Mouse (Mus musculus) gonadal fat pad, adult 2 months (tissue): ENCODE measurements around the gene Tubgcp3. TPM values are rescaled to one million over a fixed set of nuclear protein-coding genes. Genes with fewer than 3 reads are reported as not detected.
"Not testable (repeated sequence)": the region's sequence is repeated elsewhere in the genome, so short reads cannot be mapped to it uniquely, and the experiment has no call there.

ENCODE experiments used
- DNase-seq: peaks from one replicate; pipeline ENCODE4 v3.0.0-alpha.2; 2012; ENCODE audit warnings: low read depth
- polyA plus RNA-seq: library from polyadenylated mRNA; depleted of rRNA; stranded (reverse); fragments of >200 nt; gene quantifications from 2 replicates; pipeline ENCODE4 v1.2.3, GENCODE M21; 2012; rRNA removed

Gene Tubgcp3
- polyA plus RNA-seq, result 36.2 and 39.4 TPM in 2 replicates

DNA sequence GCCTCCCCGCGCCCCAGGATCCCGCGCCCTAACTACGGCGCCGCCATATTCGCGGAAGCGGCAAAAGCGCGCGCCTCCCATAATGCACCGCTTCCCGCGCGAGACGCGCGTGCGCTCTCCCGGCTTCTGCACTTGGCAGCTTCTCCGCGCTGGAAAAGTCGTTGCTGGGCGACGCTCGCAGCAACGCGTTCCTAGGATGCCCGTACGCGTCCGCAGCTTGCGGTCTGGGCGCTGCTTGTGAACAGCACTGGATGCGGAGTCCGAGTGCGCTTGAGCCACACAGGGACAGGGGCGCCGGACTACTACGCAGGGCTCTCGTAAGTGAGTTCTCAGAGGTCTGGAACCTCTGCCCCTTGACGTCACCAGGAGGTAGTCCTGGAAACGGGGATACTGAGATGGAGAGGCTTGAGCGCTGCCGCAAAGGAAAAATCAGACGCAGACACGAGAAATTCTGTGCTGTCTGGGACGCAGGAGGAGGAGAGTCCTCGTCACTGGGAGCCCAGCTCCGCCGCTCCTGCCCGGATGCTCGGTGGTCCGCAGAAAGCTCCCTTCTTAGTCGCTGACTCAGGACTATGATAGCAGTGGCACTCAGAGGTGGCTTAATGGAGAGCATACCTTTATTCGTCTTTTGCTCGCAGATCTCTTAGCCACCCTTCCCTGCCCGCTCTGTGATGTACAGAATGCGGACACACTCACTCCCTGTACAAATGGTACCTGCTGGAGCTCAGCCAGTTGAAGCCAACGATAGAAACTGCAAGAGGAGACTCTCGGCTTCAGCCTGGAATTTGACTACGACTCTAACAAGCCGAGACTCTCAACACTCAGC is at the start of gene Tubgcp3:
Gene Tubgcp3, minus strand, starts transcription at position 193 of the 826 bp plus-strand sequence.
- peak; percentile 13 for DNase-seq

DNA sequence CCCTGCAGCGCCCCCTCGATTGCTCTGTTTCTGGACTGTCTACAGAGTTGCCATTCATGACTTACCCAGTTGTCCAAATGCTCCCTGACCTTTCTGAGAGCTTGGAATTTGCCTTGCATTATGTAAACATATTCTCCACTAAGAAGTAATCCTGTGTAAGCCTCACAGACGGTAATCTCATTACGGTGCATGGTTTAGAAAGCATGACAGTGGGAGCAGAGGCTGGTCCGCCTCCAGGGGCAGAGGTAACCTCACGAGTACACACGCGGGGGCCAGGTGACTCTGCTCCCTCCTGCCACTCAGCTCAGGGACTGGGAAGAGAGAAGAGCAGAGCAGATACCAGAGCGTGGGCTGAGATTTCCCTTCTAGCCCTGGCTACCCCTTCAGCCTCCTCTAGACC is 47.0 kb upstream of the Tubgcp3 start:
- DNase-seq, result no peak

DNA sequence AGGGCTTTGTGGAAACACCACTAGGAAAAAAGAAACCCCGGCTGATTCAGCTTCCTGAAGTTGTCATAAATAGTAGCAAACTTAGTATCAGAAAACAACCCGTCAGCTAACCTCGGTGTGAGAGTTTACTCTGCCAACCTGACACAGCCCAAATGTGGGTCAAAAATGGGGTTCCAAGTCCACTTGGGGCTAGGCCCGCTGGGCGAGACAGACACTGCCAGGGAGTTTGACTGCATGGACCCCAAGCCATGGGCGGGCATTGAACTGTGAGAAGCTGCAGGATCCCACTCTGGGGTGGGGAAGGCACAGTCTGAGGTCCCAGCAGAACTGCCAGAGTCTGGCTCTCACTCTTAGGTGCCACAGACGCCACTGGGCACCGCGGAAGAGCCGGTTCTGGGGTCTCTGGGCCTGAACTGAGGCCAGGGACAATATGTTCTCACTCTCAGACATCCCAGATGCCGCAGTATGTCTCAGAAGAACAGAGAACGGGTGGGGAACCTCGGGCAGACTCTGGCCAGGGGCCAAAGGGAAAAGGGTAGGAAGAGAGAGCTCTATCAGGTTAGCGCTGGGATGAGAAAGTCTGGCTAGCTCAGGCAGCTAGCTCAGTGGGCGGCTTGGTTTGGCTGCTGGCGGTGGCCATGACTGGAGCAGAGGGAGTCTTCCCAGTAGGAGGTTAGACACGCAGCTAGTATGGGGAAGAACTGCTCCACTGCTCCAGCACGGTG is 44.0 kb upstream of the Tubgcp3 start:
- no peak for DNase-seq

DNA sequence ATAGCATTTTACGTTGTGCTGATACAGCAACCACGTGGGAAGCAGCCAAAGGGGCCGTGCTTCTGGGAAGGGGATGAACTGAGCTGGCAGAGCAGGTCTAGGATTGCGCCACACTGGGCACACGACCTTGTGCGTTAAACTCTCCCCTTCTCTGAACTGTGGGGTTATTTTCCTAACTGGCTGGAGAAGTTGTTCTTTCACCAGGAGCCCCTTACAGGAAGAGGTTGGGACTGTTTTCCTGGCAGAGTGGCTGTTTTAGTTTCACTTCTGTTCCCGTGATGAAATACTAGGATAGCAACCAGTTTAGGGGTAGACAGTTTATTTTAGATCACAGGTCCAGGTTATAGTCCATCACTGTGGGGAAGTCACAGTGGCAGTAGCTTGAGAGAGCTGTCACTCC is 39.6 kb upstream of the Tubgcp3 start:
- no peak for DNase-seq

DNA sequence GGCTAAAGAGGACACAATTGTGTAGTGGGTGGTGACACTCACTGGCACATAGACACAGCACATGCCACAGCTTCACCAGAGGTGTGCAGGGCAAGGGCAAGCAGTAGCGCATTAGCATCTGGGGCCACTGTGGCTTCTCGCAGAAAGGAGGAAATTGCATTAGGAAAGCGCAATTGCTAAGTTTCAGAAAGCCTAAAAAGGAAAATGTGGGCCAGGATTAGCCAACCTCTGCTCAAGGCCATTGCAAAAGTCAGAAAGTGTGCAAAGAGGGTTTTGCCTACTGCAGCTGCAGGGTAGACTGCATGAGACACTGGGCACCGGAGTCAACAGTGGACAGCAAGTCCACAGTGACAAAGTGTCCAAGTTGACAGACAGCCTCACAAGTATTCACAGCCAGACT is 31.5 kb upstream of the Tubgcp3 start:
- DNase-seq, result no peak

DNA sequence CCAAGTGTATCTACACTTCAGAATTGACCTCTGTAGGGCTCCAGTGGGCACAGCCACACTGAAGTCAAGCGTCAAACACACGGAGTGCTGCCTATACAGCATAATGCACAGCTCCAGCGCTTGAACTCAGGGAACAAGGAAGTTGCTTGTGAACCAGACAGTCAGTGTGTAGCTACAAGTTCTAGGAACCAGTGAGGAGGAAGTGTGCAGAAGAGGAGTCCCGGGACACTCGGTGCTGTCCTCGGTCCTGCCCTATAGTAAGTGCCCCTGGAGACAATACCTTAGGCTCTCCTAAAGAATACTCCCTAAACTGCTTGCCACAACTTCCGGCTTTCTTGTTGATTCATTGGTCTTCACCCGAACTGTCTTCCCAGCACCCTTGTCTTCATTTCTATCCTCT is 30.2 kb upstream of the Tubgcp3 start:
- DNase-seq, result no peak

DNA sequence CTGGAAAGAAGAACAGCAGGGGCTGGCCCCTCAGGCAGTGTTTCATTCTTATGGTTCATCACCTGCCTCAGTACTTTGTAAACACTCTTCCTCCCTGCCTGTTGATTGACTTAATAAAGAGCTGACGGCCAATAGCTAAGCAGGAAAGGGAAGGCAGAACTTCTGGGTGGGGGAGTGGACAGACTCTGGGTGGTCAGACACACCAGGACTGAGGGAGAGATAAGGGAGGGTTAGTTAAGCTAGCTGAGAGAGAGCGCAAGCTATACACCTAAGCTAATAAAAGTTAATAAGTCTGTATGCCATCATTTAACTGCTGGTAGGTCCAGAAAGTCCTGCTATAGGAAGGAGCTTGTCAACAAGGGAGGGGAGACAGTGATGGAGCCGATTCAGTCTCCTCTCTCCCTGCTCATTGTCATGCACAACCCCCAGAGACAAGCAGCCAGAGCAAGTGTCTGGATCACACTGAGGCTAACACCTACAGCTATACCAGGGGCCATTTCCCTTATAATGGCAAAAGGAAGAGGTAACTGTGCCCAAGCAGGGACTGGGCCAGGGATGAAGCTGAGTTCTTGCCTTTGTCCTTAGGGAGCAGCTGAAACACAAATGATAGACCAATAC is 26.7 kb upstream of the Tubgcp3 start:
- DNase-seq, result no peak

DNA sequence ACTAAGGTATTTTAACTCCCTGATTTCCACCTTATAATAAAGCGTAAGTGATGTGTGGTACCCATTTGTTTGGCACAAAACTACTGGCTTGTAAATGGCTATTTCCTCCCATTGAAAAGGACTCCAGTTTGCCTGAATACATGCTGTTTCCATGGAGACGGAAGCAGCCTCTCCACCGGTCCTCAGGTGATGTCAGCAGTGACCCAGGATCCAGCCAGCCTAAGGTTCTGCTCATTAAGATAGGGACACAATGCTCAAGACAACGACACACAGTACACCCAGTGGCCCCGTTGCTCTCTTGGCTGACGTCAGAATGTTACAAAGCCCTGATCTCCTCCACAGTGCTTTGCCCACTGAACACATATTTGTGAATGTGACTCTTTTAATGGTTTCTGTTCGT is 16.8 kb upstream of the Tubgcp3 start:
- DNase-seq, result no peak

DNA sequence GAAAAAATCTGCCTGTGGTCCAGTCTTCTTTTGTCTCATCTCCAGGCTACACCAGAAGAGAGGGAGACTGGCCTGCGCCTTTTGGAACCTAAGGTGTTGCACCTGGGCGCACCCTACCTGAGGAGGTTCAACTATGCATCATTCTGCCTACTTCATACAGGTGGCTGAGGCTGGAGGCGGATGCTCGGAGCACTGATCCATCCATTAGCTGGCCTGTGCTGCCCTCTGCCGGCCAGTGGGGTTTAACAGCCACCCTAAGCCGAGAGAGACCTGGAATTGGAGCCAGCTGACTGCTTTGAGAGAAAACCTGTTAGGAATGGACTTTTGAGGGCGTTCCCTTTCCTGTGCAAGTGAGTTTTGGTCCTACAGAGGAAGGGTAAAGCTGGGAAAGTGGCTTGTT is 5.5 kb upstream of the Tubgcp3 start:
- no peak for DNase-seq

DNA sequence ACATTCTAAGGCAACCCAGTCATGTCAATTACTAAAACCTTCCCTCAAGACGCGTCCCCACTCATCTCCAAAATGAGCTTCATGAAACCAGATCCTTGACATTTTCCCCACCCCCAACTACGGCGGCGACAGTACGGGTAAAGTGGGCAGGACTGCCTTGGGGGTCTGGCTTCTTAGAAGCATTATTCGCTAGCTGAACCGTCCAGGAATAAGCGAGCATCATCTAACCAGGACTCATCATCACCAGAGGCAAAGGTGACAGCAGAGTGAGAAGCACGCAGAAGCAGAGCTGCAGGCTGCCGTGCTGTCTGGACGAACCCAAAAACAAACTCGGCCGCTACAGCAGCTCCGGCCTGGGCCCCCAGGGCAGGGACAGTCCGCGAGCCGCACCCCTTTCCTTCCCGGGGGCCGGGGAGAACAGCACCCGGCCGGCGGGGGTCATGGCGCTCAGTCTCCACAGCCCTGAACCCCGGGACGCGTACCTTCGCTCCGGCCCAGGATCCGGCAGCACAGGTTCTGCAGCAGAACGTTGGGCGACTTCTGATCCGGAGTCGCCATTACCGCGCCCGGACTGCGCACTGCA is 484 bp downstream of the Tubgcp3 start:
- DNase-seq, result no peak

DNA sequence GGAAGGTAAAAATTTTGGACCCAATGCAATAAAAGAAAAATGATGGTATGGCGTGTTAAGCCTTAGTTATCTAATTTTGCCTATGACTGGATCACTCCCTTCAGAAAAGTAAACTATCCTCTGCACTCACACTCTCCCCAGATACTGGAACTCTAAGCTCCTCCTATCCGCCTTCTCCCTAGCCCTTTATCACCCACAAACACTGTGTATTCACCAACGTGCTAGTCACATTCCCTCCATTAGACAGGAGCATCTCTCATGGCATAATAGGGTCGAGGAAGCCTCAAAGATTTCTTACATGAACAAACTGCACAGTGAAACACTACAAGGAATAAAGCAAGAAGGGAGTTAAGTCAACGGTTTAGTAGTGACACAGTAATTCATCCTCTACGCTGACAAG is 1.1 kb downstream of the Tubgcp3 start:
- DNase-seq, result no peak

DNA sequence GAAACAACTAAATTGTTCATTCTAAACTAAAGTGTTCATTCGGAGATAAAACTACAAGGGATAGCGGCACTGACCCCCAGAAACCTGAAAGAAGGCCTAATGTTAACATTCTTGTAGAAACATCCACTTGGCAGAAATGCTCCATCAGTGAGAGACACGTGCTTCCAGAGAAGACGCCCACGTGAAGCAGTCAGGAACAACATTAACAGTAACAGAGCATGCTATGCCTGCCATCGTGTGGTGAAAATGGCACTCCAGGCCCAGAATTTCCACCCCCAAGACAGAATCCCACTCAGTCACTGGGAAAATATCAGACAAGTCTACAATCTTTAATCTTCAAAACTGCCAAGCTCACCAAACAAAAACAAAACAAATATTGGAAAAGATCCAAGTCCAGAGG is 3.2 kb downstream of the Tubgcp3 start:
- no peak for DNase-seq

DNA sequence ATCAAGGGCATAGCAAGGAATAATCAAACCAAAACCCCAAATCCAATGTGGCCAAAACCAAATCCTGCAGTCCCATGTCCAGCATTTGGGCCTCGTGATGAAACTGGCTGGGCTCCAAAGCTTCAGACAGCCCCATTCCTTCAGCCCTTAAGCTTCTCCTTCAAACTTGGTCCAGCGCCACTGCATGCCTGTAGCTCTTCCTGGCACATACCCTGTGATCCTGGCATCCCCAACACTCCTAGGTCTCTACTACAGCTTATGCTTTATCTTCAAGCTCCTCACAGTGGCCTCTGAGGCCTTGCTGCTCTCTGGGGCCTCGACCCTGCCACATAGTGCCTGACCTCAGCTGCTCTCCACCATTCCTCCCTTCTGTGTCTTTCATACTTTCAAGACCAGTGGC is 5.5 kb downstream of the Tubgcp3 start:
- not testable (repeated sequence) for DNase-seq

DNA sequence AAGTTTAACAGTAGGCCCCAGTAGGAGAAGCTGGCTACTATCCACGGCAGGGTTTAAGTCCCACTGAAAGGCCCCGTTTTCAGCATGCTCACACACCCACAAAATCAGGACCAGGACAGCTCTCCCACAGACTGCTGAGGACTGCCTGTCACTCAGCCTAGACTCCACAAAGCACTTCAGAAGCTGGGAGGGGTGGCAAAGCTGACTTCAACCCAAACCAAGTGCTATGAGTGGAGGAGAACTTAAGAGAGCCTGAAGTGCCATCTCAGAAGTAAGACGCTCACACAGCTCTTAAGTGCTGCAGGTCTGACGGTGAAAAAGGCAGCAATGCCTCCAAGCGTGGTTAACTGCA is 9.0 kb downstream of the Tubgcp3 start:
- DNase-seq, result no peak

DNA sequence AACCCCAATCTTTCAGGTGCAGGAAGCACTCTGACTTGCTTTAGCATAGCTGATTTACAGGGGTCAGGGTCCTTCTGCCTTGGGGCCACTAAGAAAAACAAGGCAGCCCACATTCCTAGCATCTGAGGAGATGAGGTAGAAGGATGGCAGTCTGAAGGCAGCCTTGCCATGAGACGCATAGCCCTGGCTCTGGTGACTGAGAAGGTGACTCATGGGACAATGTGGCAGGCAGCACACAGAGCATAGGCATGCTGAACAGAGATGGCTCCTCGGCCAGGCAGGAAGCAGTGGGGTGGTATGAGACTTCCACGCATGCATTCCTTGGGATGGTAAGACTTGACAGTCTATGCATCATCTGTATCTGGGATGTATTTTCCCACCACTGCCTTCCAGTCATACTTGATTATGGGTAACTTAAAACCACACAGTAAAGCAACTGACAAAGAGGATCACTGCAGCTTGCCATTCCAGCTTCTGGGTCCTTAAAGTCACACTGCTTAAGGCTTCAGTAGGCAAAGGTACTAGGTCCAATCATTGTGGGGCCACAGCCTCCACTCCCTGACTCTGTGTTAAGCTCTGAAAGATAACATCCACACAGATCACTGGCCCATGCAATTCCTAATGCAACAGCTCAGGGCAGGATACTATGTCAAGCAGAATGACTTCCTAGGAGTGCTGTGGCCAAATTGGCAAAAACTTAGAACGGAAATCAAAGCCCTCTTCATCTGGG is 9.5 kb downstream of the Tubgcp3 start:
- DNase-seq, result no peak

DNA sequence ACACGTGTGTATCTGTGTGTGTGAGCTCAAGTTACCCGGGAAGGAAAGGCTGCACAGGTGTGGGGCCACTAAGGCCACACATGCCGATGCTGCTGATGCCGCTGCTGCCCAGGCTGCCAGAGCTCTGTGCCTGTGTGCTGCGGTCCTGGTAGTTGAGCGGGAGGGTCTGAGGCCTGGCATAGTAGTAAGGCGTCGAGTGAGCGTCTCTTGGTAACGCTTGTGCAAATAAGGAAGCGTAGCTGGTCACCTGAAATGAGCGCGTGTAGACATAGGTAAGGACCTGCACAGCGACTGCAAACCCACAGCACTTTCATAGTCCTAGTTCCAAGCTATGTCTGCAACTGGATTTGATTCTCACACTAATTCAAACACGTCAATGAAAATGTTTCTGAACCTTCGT is 14.6 kb downstream of the Tubgcp3 start:
- DNase-seq, result no peak

DNA sequence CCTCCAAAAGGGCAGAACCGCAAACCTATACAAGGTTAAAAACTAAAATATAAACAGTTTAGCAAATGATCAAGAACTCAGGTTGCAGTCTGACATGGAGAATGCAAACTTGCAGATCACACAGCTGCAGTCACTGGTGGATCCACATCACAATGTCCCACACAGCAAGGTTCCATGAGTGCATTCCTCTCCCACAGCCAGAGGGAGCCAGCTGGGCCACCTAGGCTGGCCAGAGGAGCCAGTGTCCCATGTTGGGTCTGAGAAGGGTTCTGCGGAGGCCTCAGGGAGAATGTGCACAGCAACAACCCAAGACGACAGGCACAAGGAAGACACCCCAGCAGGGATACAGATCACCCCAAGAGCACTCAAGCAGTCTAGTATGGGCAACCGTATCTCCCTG is 20.8 kb downstream of the Tubgcp3 start:
- no peak for DNase-seq

DNA sequence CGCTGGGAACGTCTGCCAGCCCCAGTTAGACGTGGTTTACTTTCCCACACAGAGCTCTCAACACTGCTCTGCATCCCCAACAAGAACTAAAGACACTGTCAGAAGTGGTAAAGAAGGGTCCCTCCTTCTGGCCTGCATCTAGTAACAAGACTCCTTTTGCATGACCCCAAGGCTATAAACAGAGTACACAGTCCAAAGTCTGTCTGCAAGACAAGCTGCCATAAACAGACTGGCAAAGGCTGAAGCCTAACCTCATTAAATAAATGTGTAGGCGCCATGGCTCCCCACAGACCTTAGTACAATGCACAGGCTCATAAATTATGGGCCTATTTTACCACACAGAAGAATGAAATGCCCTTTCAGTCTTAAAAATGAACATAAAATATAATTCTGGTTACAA is 21.6 kb downstream of the Tubgcp3 start:
- DNase-seq, result no peak

DNA sequence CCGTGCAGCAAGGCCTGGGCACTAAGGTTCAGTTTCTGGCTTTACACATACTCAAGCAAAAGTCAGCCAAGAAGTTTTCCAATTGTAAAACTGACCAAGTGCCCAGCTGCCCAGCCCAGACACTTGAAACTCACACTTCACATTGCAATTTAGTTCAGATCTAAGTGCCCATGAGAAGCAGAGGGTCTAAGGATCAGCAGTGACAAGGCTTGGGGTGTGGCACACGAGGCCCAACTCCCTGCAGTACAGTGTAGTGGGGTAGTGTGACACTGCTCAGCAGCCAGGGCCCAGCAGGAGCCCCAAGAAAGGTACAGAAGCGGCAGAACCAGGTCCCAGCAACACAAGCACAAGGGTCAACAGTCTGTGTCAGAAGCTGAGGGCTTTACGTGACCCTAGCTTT is 23.1 kb downstream of the Tubgcp3 start:
- no peak for DNase-seq

DNA sequence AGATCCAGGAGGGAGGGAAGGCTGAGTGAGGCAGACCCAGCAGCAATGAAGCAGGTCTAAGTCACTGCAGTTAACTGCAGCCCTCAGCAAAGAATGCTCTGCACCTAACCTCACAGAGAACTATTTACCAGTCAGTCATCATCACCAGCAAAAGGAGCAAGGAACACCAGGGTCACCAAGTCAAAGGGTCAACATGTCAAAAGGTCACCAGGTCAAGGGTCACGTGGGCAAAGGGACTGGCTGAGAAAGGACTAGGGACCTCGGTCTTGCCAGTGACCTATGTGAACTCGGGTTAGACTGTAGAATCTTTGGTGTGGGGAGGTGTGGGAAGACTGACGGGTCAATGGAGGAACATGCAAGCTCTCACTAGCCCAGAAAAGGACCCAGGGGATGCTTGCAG is 25.5 kb downstream of the Tubgcp3 start:
- no peak for DNase-seq

DNA sequence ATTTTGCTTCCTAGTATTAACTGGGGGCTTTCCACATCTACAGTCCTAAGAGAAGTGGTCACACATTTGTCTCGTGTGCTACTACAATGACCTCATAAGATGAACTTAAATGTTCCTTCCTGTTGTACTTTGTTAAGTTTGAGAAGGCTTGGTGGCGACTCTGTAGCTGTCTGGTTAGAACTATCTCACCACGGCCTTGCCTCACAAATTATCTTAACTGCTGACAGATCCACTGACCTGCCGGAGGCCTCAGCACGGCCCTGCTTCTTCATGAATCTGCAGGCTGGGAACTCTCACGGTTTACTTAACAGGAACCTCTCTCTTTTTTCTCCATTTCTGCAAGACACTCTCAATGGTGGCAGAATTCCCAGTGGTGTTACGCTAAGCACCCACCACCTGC is 27.2 kb downstream of the Tubgcp3 start:
- DNase-seq, result no peak

DNA sequence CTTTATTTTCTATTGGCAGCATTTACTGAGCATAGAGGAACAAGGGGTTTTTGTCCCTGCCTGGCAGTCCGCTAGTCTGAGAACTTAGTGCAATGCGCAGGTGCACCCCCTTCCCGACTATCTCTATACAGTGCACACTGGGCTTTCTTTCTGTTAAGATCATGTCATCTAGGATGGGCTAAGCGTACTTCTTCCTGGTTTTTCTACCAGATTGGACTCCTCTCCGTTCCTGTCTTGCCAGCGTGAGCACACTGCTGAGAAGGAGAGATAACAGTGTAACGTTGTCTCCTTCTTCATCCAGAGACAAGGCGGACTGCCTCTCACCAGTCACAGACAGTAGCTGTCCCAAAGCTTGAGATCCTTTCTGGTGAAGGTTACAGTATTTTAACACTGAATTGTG is 27.7 kb downstream of the Tubgcp3 start:
- DNase-seq, result no peak
